Mouse (Mus musculus) G1E (cell line): Measurements from ENCODE around the gene Zfp593.

Experiments
- CTCF ChIP-seq: IDR thresholded peaks from 2 replicates; pipeline ENCODE4 v1.5.1; 2012; ENCODE audit warnings: low read depth, low read length, inconsistent platforms, mixed read lengths
- GATA1 ChIP-seq: IDR thresholded peaks from 2 replicates; pipeline ENCODE4 v1.6.1; 2012; ENCODE audit warnings: borderline replicate concordance, low read length, inconsistent platforms, mixed read lengths
- GATA2 ChIP-seq: IDR thresholded peaks from 2 replicates; pipeline ENCODE4 v1.6.1; 2012; ENCODE audit warnings: low read depth, low read length, inconsistent platforms, borderline replicate concordance

DNA sequence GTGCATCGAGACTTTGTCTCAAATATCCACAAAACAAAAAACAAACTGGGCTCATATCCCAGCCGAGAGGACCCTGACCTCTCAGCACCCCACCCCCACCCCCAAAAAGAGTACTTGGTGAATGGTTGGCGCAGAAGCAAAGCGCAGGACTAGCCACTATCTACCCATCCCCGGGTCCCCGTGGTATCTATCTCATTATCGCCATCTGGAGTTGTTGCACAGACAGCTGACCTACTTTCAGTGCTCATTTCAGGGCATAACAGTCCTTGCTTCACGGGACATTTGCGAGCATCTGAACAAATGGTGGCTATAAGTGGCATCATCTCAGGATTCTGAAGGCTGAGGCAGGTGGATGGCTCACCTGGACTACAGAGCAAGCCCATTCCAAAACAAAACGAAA is 6.7 kb downstream of the Zfp593 start:
- TF ChIP-seq CTCF (no peak), GATA1 (no peak), GATA2 (no peak)
